Mouse (Mus musculus) cortical plate, adult 2 months (tissue): ENCODE data around the gene Fstl1.

Experiments
- CTCF ChIP-seq: fragments of 200-500 bp; IDR thresholded peaks from 2 replicates; pipeline ENCODE4 v1.5.1; 2011; ENCODE audit warnings: mild to moderate bottlenecking, control low read depth, low read length; ENCODE audit not compliant: insufficient read depth; ENCODE audit errors: extremely low read depth
- POLR2A ChIP-seq: fragments of 200-500 bp; IDR thresholded peaks from 2 replicates; pipeline ENCODE4 v1.6.1; 2011; ENCODE audit warnings: mild to moderate bottlenecking, low read length, control low read depth; ENCODE audit not compliant: insufficient read depth; ENCODE audit errors: extremely low read depth

GRCm38 (mm10) chr16:37789394-37789920, 12.8 kb downstream of the Fstl1 start:
- TF ChIP-seq CTCF (no peak), POLR2A (no peak)
